Mouse (Mus musculus) natural killer cell, adult 2 months (primary cell): ENCODE measurements around the gene Utrn.
"Not testable (repeated sequence)": the region's sequence is repeated elsewhere in the genome, so short reads cannot be mapped to it uniquely, and the experiment has no call there.

Experiments
- DNase-seq, 2 experiments: peaks; one replicate each; pipeline ENCODE4 v3.0.0; 2022; ENCODE audit warnings: low spot score in 2 of 2

Utrn gene

DNA sequence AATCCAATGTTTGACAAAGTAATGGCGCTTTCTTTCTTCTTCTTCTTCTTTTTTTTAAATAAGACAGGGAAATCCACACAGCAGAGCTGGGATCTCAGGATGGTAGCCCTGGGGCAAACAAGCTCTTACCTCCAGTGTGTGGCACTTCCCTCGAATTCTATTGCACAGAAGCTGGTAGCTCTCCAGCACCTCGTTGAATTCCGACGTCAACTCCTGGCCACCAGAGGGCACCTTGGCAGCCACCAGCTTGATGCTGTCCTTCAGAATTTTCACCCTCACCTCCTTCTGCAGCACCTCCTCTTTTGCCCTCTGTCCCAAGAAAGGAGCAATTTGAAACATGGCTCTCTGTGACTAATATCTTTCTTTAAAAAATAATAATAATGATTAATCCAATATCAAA is 178.6 kb downstream of the Utrn start:
- peak; percentile 2 to 38 for DNase-seq

- DNase-seq: no peak
Observed at GRCm38 (mm10) chr10:12685683-12686082, 183.5 kb downstream of the Utrn start.

GRCm38 (mm10) chr10:12684018-12684417 is 185.1 kb downstream of the Utrn start:
- no peak for DNase-seq

DNA sequence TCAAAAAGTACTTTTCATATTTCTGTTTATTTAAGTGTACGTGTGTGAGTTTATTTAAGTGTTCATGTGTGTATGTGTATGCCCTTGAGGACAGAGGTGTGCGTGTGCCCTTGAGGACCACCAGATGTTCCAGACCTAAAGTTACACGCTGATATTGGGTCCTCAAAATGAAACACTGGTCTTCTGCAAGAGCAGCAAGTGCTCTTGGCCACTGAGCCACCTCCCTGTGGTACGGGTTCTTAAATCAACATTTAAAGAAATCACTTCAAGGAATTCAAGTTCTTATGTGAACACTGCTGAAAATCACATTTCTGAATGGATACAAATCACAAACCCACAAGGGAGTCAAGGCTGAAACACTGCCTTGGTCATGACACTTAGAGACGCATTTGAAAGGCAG is 195.9 kb downstream of the Utrn start:
- no peak for DNase-seq

DNA sequence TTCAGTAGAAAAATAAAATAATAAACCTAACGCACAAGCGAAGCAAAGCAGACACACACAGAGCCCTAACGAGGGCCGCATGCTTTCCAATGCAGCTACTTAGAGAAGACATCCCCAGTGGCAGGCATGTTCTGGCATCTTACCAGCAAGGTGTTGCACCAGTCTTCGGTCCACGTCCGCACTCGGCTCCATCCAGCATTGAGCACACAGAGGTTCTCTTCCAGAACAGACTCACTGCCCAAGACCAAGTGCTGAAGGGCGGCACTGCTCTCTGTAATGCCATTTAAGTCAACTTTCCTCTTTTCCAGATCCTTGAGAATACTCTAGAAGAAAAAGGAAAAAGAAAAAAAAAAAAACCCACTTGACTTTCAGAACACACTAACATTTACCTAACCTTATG is 197.6 kb downstream of the Utrn start:
- DNase-seq: no peak

DNA sequence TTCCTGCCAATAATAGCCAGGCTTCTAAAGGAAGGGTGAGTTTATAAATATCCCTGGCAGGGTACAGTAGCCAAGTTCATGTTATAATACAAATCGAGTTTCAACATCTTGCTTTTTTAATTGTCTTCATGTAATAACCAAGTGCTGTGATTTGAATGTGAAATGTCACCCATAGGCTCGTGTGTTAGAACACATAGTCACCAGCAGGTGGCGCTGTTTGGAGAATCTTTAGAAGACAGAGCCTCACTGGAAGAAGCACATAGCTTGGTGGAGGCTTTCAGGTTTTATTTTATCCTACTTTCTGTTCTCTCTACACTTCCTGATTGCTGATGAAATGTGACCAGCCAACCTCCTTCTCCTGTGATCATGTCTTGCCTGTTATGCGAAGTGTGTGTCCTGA is 207.1 kb downstream of the Utrn start:
- no peak for DNase-seq

GRCm38 (mm10) chr10:12658023-12658744 is 211.0 kb downstream of the Utrn start:
- DNase-seq: no peak

GRCm38 (mm10) chr10:12652988-12653387 is 216.2 kb downstream of the Utrn start:
- no peak for DNase-seq

DNA sequence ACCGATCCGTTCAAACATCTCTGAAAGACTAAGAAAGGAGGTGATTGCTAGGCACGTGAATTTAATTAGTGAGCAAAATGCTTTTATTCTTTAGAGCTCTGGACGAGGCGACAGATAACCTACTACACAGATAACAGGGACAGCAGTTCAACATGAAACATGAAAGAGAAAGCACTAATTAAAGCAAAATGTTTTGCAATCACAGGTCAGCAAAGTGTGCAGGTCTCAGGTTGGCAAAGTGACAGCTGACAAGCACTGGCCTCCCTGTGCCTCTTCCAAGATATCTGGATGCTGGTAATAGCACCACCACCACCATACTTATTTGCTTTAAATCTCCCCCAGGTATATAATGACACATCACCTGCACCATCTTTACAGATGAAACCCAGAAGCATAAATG is 223.0 kb downstream of the Utrn start:
- no peak for DNase-seq

- DNase-seq: no peak
Observed at GRCm38 (mm10) chr10:12643336-12643735, 225.8 kb downstream of the Utrn start.

GRCm38 (mm10) chr10:12639638-12640037 is 229.5 kb downstream of the Utrn start:
- DNase-seq: no peak

GRCm38 (mm10) chr10:12633965-12634364 is 235.2 kb downstream of the Utrn start:
- DNase-seq: no peak

GRCm38 (mm10) chr10:12630933-12631332 is 238.2 kb downstream of the Utrn start:
- DNase-seq: no peak

GRCm38 (mm10) chr10:12618397-12618796 is 250.8 kb downstream of the Utrn start:
- no peak for DNase-seq

- DNase-seq: no peak
Observed at GRCm38 (mm10) chr10:12615723-12616122, 253.4 kb downstream of the Utrn start.

DNA sequence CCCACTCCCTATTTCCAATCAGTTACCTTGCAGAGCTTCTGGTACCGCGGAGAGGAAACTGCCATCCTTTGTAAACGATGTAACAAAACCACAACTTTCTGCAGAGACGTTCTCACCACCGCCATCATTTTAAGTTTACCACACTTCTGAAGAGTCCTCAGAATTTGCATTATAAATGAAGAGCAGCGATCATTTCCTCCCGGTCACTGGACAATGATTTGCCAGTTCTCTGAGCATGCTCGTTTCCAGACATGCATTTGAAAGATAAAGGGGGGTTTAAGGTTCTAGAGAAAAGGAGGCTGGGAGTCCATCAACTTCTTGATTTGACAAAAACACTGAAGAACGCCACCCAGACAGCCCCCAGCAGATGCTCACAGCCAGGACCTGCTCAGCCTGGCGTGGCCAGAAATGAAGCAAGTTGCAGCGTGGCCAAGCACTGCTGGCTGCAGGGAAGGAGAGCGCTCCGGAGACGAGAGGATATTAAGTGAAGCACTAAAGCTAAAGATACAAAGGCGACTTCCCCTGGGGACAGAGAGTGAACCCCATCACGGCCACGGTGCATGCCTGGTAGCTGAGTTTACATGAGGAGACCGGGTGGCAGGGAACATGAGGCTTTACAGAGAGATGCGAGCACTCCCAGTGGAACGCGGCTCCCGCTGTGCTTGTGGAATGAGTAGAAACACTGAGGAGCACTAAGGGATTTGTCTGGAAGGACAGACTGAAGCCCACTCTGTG is 254.5 kb downstream of the Utrn start:
- no peak for DNase-seq

DNA sequence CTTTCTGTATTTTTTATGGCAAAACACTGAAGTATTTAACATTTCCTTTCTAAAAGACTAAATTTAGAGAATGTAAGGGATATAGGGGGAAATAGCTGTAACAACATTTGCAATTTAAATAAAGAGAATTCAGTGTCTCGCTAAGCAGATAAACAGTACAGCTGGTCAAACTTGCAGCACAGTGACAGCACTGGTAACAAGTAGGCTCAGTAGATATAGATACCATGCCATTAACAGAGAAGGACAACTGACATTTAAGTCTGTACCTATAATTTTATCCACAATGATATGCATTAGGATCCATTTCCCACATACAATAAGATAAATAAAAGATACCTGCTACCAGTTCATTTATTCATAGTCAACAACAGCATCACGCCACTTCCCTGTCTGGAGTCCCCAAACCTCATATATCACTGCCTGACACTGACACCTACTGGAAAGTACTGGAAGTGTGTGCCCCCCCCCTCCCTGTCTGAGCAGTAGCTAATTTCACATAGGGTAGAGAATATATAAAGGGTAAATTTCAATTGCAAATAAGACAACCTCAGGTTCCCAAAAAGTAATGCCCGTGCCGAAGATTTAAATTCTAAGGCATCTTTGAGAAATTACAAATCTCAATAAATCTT is 256.8 kb downstream of the Utrn start:
- peak in 1 of 2 experiments; percentile 31 for DNase-seq

DNA sequence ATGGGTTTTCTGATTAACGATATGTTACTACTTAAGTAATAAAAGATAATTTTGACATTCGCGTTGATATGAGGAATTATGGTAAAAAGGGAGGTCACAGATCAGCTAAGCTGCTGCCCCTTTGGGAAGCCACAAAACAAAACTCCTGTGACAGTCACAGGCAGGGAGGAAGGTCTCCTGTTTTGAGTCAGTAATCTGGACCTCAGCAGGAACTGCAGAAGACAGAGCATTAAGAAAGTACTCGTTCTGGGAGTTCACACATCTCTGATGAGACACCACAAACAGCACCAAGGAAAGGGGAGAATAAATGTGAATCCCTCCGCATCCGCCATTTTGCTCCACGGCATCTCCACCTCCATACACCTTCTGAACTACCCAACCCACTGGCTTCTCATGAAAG is 259.3 kb downstream of the Utrn start:
- DNase-seq: no peak

GRCm38 (mm10) chr10:12608634-12609033 is 260.5 kb downstream of the Utrn start:
- no peak for DNase-seq

GRCm38 (mm10) chr10:12607180-12607579 is 262.0 kb downstream of the Utrn start:
- not testable (repeated sequence) for DNase-seq

- no peak for DNase-seq
Observed at GRCm38 (mm10) chr10:12595379-12595778, 273.8 kb downstream of the Utrn start.

GRCm38 (mm10) chr10:12594958-12595357 is 274.2 kb downstream of the Utrn start:
- DNase-seq: no peak

- no peak for DNase-seq
Observed at GRCm38 (mm10) chr10:12593071-12593470, 276.1 kb downstream of the Utrn start.
